ENCODE assay signal across 25 mouse cellular contexts in genomic region chr12:53638571-53638970, GRCm38 (mm10).
"Had no signal": no experiment of that assay in that cellular context is flagged by ENCODE, and none has a peak within 500 bp of the region (broad histone marks: within the 10 kb centered on the region; RNA-seq: fewer than 3 reads in every experiment).

No protein-coding gene starts in this region.

- H3K4me1 ChIP-seq: heart, embryonic 13.5 days; heart, embryonic 15.5 days; hindbrain, embryonic 15.5 days; kidney, embryonic 15.5 days; limb, embryonic 15.5 days; liver, embryonic 12.5 days had no signal

- ATAC-seq: hindbrain, postnatal 0 days; intestine, embryonic 16.5 days; liver, embryonic 12.5 days had no signal

- H3K9me3 ChIP-seq: heart, embryonic 13.5 days; heart, embryonic 15.5 days; hindbrain, embryonic 13.5 days; hindbrain, embryonic 15.5 days; kidney, embryonic 15.5 days; limb, embryonic 13.5 days; limb, embryonic 15.5 days; liver, embryonic 12.5 days had no signal

- H3K9ac ChIP-seq: heart, embryonic 13.5 days; heart, embryonic 15.5 days; hindbrain, embryonic 13.5 days; hindbrain, embryonic 15.5 days; kidney, embryonic 15.5 days; limb, embryonic 13.5 days; limb, embryonic 15.5 days; liver, embryonic 12.5 days; liver, embryonic 14.5 days had no signal

- H3K27me3 ChIP-seq: heart, embryonic 13.5 days; heart, embryonic 15.5 days; hindbrain, embryonic 13.5 days; hindbrain, embryonic 15.5 days; limb, embryonic 13.5 days; limb, embryonic 15.5 days; liver, embryonic 12.5 days had no signal

- H3K4me2 ChIP-seq: heart, embryonic 11.5 days; heart, embryonic 13.5 days; heart, embryonic 15.5 days; hindbrain, embryonic 13.5 days; hindbrain, embryonic 15.5 days; kidney, embryonic 15.5 days; limb, embryonic 13.5 days; limb, embryonic 15.5 days; liver, embryonic 12.5 days had no signal

- DNase-seq: gastrocnemius, postnatal 14 days; gastrocnemius, postnatal 36 days; heart, adult 11 months; heart, adult 2 months; heart, postnatal 14 days; heart, postnatal 36 days; kidney, adult 11 months; kidney, adult 2 months; kidney, adult 9 months; kidney, postnatal 14 days; kidney, postnatal 36 days; left cerebral cortex, postnatal 4 days had no signal

- H3K27ac ChIP-seq: heart, adult 2 months; heart, embryonic 13.5 days; heart, embryonic 15.5 days; hindbrain, embryonic 13.5 days; hindbrain, embryonic 15.5 days; hindbrain, postnatal 0 days; kidney, embryonic 15.5 days; kidney, postnatal 0 days; limb, embryonic 13.5 days; limb, embryonic 15.5 days; liver, embryonic 12.5 days; liver, embryonic 14.5 days had no signal

- H3K36me3 ChIP-seq: heart, embryonic 13.5 days; heart, embryonic 15.5 days; hindbrain, embryonic 13.5 days; hindbrain, embryonic 15.5 days; kidney, embryonic 15.5 days; limb, embryonic 13.5 days; limb, embryonic 15.5 days; liver, embryonic 12.5 days had no signal

- H3K4me3 ChIP-seq: heart, adult 2 months; heart, embryonic 13.5 days; heart, embryonic 15.5 days; hindbrain, embryonic 13.5 days; hindbrain, embryonic 15.5 days; kidney, embryonic 15.5 days; limb, embryonic 13.5 days; limb, embryonic 15.5 days; liver, embryonic 12.5 days had no signal
